Mouse (Mus musculus): Measurements from ENCODE around the gene Frmd3.
"Not testable (repeated sequence)": the region's sequence is repeated elsewhere in the genome, so short reads cannot be mapped to it uniquely, and the experiment has no call there.

Frmd3 gene

DNA sequence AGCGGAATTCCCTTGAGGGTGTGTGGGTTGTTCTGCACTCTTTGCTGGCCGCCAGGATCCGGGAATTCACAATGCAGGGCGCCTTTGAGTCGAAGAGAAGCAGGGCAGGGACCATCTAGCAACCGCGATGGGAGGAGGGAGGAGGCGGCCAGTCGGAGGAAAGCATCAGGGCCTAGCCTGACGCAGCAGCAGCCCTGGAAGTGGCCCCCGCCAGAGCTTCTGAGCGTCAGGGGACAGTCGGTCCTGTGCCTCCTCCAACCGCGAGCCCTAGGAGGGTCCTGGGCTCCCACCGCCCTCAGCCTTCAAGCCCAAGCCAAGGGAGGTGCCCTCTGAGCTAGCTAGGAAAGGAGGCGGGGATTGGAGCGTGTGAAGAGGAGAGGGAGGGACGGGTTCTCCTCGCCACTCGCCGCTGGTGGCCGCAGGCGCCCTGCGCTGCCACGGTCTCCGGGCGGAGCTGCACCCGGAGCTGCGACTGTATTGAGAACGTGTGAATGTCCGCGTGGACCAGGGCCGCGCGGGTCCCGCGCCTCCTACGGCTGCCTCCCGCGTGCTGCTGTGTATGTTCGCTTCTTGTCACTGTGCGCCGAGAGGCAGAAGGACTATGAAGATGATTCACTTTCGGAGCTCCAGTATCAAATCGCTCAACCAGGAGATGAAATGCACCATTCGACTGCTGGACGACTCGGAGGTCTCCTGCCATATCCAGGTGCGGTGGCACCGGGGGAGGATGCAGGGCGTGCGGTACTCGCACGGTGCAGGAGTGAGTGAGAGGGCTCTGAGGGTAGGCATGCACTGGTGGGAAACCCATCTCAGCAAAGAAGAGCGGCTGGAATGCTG is at the start of gene Frmd3:
TSS of gene Frmd3 (plus strand) at position 232 of the 837 bp plus-strand sequence.
- DNase-seq (ENCODE audit: low read depth, low spot score): peak; percentile 71

DNA sequence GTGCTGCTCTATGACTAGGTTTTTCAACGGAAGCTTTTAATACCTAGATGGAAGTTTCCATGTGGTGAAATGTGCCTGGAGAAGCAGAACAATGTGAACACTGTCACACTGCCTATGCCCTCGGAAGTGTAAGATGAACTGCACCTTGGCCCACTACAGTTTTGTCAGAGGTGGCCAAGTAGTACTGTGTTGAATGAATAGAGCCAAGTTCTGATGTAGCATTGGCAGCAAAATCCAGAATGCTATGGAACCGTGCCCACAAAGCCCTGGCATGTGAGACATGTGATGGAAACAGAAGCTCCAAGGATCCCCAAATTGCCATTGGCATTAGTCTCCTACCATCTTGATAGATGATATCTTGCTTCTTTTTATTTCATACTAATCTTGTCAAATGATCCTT is 32.8 kb upstream of the Frmd3 start:
- DNase-seq (ENCODE audit: low read depth, low spot score): no peak

DNA sequence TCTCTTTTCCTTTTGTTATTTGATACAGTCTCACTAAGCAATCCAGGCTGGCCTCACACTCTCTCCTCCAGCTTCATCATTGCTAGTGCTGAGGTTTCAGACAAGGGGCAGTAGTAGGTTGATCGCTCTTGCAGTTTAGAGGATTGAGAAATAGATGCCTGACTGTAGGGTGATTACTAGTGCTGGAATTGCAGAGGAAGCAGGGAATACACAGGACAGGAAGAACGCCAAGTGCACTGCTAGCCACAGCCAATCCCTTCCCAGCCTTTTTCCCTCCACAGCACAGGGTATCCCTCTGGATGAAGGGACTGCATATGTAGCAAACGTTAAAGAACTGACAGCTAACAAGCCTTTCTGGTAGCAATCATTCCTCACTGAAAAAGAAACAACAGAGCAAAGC is 965 bp upstream of the Frmd3 start:
- no peak for DNase-seq (ENCODE audit: low read depth, low spot score)

DNA sequence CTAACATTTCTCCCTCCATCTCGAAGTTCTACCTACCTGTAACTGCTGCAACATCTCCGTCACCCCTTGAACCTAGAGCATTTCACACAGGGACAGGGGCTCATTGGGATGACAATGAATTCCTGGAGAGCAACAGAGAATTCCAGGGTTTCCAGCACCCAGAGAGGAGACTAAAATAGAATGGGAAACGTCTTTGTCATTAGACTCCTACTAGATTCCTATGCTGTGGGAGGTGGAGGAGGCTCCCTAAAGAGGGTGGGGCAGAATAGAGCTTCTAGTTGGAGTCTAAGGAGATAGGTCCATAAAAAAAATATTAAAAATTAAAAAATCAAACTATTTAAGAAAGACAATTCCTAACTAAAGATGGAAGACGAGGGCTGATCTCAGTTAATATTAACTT is 542 bp upstream of the Frmd3 start:
- DNase-seq (ENCODE audit: low read depth, low spot score): no peak

DNA sequence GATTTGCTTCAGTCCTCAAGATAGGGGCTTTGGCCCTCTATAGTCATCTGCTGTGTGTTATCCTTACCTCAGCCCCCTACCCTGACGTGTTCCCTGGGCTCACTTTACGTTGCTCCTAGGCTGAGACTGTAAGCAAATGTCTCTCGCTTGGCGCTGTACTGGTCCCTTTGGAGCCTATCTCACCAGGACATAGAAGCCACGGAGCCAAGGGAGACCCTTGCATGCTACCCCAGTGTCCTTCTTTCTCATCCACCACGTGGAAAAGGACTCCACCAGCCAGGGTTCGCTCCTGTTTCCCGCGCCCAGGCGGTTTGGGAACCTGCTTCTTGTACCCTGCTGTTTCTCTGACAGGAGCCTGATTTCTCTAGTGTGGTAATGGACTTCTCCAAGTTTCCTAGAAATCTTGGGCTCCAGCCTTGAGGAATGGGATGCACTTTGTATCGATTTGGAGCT is 832 bp downstream of the Frmd3 start:
- no peak for DNase-seq (ENCODE audit: low read depth, low spot score)

DNA sequence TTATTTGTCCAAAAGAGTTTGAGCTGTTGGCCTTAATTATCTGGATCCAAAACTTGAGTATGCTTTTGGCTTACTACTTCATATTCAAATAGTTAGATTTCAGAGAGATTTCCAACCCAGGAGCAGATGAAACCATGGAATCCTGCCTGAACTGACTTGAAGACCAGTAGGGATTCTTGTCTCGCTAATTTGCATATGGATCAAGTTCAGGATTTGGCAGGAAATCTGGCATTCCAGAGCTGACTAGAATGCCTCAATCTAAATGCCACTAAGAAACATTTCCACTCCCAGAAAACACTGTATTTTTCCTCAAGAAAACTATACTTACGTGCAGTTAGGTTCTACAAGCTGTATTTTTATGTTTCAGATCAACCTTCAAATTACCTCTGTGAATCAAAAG is 6.8 kb downstream of the Frmd3 start:
- DNase-seq (ENCODE audit: low read depth, low spot score): no peak

DNA sequence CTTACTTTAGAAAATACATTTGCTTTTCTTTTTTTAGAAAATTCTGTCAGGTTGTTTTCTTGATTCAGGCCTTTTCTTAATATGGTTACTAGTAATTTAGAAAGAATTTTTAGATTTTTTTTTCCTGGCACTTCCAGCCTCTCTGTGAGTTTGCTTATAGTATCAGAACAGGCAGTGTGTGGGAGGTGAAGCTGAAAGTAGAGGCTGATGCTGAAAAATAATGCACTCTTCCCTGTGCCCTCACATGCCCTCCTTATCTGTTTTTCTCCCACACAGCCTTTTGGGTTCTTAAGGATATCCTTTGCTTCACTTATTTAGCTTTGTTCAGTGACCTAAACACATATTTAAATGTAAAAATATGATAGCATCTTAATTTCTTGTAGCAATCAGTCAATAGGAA is 30.0 kb downstream of the Frmd3 start:
- DNase-seq (ENCODE audit: low read depth, low spot score): no peak

DNA sequence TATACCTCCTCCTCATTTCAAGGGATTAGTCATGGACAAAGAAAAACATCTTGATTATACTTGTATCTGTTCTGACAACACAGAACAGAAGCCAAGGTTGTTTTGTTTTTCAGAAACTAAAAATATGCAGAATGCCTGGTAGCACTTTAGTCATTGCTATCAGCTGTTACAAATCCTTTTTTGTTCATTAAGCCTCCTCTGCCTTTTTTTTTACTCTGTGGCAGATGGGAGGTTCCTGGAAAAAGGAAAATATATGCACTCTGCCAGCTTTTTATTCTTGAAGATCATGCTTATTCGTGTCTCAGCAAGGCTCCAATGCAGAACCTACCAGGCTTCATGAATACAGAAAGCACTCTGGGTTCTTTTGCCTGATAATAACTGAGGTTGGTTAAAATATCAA is 38.5 kb downstream of the Frmd3 start:
- no peak for DNase-seq (ENCODE audit: low read depth, low spot score)

DNA sequence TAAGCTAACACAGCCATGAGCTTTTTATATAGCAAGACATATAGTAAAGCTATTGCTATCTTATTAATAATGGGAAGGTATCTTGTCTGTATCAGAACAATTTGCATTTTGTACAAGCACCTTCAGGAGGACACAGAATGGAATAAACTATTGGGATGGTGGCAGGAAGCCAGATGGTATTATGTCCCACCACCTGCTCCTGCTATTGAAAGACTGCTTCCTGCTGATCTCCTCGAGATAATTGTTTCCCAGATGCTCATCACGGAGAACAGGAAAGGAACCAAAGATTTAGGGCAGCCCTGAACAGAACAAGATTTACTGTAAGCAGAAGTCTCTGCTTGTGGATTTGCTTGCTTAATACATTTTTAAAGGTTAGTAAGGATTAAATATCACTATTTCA is 63.5 kb downstream of the Frmd3 start:
- DNase-seq (ENCODE audit: low read depth, low spot score): no peak

DNA sequence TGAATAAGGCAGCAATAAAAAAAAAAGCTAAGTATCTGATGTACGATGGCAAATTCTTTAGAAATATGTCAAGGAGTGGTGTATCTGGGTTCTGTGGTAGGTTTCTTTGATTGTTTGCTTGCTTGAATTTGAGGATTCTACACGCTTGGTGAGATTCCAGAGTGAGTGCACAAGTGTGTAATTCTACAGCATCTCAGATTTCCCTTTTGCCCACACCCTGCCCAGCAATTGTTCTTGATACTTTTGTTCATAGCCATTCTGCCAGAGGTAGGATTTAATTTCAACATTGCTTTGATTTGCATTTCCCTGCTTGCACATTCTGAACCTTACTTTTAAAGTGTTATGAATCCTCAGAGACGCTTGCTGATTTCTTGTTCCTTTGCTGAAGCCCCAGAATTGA is 97.6 kb downstream of the Frmd3 start:
- no peak for DNase-seq (ENCODE audit: low read depth, low spot score)

DNA sequence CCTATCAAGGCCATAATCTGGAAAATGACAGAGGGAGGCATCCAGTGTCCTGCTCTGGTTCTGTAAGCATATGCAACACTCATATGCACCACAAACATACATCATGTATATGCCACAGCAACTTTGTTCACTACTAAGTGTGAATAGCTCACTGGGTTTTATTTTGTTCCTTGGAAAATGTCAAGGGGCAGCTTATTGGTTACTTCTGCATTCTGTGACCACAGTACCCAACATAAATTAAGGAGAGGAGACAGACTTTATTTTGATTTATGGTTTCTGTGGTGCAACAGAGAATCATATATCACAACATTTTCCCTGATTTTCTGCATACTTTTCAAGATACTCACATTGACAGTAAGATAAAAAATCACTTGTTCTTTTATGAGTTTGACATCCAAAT is 178.3 kb downstream of the Frmd3 start:
- DNase-seq (ENCODE audit: low read depth, low spot score): no peak

DNA sequence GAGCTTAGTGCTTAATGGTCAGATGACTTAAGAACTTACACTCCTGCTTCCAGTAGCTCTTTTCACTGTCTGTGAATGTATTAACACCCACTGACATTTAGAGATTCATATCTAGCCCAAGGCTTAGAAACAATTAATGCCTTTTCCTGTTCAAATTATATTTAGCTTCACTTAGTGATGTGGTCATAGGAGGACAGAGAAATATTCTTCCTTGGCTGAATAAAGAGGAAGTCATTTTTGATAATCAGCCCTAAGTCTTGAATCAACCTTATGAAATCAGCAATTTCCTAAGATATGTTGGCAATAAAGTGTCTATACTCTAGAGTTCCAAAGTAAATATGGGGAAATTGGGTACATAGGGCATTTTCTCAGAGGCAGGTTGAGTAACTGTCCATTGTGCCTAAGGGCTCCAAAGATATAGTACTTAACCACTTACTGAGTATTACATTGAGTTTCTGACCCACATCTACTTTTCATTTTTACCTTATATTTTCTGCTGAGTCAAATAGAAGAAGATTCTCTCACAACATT is 188.1 kb downstream of the Frmd3 start:
- DNase-seq (ENCODE audit: low read depth, low spot score): no peak

DNA sequence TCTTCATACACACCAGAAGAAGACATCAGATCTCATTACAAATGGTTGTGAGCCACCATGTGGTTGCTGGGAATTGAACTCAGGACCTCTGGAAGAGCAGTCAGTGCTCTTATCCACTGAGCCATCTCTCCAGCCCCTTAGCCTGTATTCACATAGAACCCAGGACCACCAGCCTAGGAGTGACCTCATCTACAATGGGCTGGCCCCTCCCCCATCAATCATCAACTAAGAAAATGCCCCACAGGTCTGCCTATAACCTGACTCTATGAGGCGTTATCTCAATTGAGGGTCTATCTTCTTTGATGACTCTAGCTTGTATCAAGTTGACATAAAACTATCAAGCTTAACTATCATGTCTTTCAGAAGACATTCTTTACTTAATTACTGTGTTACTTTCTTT is 208.5 kb downstream of the Frmd3 start:
- DNase-seq (ENCODE audit: low read depth, low spot score): not testable (repeated sequence)

DNA sequence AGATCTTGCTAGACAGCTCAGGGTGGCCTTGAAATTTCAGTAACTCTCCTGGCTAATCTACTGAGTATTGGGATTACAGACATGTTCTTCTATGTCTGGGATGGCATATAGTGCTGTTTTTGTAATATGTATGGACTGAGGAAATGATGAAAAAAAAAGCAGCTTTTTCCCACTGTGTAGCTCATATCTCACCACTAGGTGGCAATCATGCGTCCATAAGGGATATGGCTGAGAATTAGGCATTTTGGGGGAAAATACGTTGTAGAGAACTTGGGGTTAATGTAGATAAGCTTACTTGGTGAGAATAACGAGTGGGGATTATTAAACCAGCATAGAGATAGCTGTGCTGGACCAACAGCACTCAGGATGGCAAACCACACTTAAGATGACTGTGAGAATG is 209.1 kb downstream of the Frmd3 start:
- DNase-seq (ENCODE audit: low read depth, low spot score): peak; percentile 23

DNA sequence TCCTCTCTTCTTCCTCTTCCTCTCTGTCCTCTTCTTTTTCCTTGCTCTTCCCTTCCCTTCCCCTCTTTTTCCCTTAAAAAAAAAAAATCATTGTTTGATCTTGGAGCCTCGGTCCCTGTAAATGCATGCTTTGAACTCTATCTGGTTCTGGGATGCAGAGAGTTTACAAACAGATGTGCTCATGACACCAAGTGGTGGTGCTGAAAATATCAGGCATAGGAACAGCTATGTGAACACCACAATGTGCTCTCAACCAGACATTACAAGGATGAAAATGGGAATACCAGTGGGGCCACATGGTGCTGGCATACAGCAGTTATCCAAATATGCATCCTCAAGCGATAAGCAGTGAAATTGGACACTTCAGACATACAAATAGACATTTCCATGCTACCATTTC is 211.0 kb downstream of the Frmd3 start:
- DNase-seq (ENCODE audit: low read depth, low spot score): no peak

DNA sequence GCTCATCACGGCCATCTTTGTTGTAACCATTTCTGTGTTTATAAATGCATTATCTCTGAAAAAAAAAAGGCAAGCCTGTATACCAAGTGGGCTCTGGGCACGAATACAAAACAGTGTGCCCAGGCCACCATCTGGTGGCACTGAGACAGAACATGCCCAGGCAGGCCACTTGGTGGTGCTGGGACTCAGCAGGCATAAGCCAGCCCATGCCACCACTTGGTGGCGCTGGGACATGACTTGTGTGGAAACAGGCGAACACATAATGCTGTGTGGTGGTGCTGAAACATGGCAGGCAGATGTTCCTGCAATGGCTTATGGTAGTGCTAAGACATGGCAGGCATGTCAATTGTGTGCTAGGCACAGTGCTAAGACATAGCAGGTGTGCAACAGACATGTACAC is 217.8 kb downstream of the Frmd3 start:
- DNase-seq (ENCODE audit: low read depth, low spot score): no peak

DNA sequence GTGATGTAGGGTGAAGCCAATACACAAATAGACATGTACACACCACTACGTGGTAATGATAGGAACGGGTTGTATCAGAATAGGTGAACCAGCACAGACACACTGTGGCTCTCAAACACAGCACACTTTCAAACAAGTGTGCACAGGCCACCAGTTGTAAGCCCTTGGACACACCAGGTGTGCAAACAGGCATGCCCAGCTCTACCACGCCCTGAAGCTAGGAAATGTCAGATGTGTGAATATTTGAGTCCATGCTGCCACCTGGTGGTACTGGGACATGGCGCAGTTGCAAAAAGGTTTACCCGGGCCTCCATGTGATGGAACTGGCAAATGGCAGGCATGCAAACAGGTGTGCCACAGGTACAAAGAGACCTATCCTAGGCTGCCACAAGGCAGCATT is 218.2 kb downstream of the Frmd3 start:
- peak; percentile 48 for DNase-seq (ENCODE audit: low read depth, low spot score)

DNA sequence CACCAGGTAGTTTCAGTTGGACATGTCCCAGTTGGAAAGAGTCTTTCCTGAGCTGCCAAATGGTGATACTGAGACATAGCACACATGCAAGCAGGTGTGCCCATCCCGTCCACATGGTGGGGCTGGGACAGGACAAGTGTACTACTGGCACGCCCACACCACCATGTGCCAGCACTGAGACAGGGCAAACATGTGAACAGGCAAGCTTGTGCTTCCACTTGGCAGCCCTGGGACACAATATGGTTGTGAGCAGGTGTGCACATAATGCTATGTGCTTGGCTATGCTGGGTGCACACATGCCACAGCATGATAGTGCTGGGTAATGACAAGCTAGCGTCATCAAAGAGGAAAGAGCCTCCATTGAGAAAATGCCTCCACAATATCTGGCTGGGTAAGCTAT is 220.3 kb downstream of the Frmd3 start:
- DNase-seq (ENCODE audit: low read depth, low spot score): no peak

DNA sequence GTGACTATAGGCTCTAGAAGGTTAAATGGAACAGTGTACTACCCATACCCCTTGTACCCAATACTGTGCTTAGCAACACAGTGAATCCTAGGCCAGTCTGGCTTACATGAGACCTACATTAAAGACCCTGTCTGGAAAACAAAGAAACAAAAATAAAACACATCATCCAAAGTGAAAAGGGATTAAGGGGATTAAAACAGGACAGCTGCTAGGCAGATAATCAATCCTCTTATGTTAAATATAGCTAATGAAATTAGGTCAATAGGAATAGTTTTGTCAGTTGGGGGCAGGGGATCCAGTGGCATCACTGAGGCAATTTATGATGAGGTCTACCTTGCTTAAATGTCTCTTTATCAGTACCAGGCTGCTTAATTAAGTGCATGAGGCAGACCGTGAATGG is 228.9 kb downstream of the Frmd3 start, which contains the start of gene Kdm4c:
TSS of gene Kdm4c (plus strand) at position 322 of the 400 bp plus-strand sequence.
- no peak for DNase-seq (ENCODE audit: low read depth, low spot score)
